Mouse (Mus musculus): ENCODE measurements around the gene Arfip1. TPM values are rescaled to one million over a fixed set of nuclear protein-coding genes. Genes with fewer than 3 reads are reported as not detected.
A peak's percentile ranks its signal among the peaks of the same experiment; 100 is the strongest.

Gene Arfip1
- polyA plus RNA-seq (2012; ENCODE audit: insufficient read depth, insufficient read length, low replicate concordance, missing spikeins), result not detected in 2 replicates

GRCm38 (mm10) chr3:84582023-84582912 lies at the start of gene Arfip1:
TSS of gene Arfip1 (minus strand) at chr3:84582625.
- peak within 1 kb of the TSS; percentile 38 for H3K27ac ChIP-seq (ENCODE audit: insufficient read depth, low read depth, low read length)
- TF ChIP-seq POLR2A (IDR thresholded peaks at IDR 0.05; ENCODE audit: insufficient read depth, low read depth, low read length) (peak; percentile 41; the same call in 1 of the 2 replicates), CTCF (IDR thresholded peaks at IDR 0.05; ENCODE audit: insufficient read depth, low read depth, low read length) (no peak)
- H3K4me3 ChIP-seq (ENCODE audit: insufficient read depth, low read depth, low read length), result peak within 1 kb of the TSS; percentile 76
- H3K4me1 ChIP-seq (ENCODE audit: control insufficient read depth, insufficient read depth, low read length), result no peaks in the 10 kb centered on the region; the same call in 1 of the 2 replicates
- under 1% methylated on average over 69 of the region's 70 CpGs for WGBS

GRCm38 (mm10) chr3:84631586-84631985 lies 49.2 kb upstream of the Arfip1 start:
- H3K27ac ChIP-seq (ENCODE audit: insufficient read depth, low read depth, low read length), result no peak overlapping the region
- no peak overlapping the region for H3K4me3 ChIP-seq (ENCODE audit: insufficient read depth, low read depth, low read length)
- WGBS, result 98% methylated on average over 9 of the region's 9 CpGs
- no peaks in the 10 kb centered on the region for H3K4me1 ChIP-seq (ENCODE audit: control insufficient read depth, insufficient read depth, low read length)
- TF ChIP-seq POLR2A (IDR thresholded peaks at IDR 0.05; ENCODE audit: insufficient read depth, low read depth, low read length) (no peak), CTCF (IDR thresholded peaks at IDR 0.05; ENCODE audit: insufficient read depth, low read depth, low read length) (no peak)

GRCm38 (mm10) chr3:84622026-84622425 lies 39.6 kb upstream of the Arfip1 start:
- Histone ChIP-seq H3K27ac (ENCODE audit: insufficient read depth, low read depth, low read length) (no peak overlapping the region), H3K4me3 (ENCODE audit: insufficient read depth, low read depth, low read length) (no peak overlapping the region), H3K4me1 (ENCODE audit: control insufficient read depth, insufficient read depth, low read length) (0 out of 2 replicates have a peak, but pooled peaks cover 3% of the 10 kb centered on the region)
- 77% methylated on average over 3 of the region's 3 CpGs for WGBS
- TF ChIP-seq POLR2A (IDR thresholded peaks at IDR 0.05; ENCODE audit: insufficient read depth, low read depth, low read length), result no peak
- TF ChIP-seq CTCF (IDR thresholded peaks at IDR 0.05; ENCODE audit: insufficient read depth, low read depth, low read length), result no peak

- Histone ChIP-seq H3K4me1 (ENCODE audit: control insufficient read depth, insufficient read depth, low read length) (no peaks in the 10 kb centered on the region), H3K4me3 (ENCODE audit: insufficient read depth, low read depth, low read length) (no peak overlapping the region), H3K27ac (ENCODE audit: insufficient read depth, low read depth, low read length) (no peak overlapping the region)
- 92% methylated on average over 6 of the region's 6 CpGs for WGBS
- TF ChIP-seq POLR2A (IDR thresholded peaks at IDR 0.05; ENCODE audit: insufficient read depth, low read depth, low read length) (no peak), CTCF (IDR thresholded peaks at IDR 0.05; ENCODE audit: insufficient read depth, low read depth, low read length) (no peak)
These were observed 37.3 kb upstream of the Arfip1 start for GRCm38 (mm10) chr3:84619725-84620124.

GRCm38 (mm10) chr3:84619056-84619455 lies 36.6 kb upstream of the Arfip1 start:
- Histone ChIP-seq H3K4me3 (ENCODE audit: insufficient read depth, low read depth, low read length) (no peak overlapping the region), H3K4me1 (ENCODE audit: control insufficient read depth, insufficient read depth, low read length) (no peaks in the 10 kb centered on the region), H3K27ac (ENCODE audit: insufficient read depth, low read depth, low read length) (no peak overlapping the region)
- 96% methylated on average over 7 of the region's 7 CpGs for WGBS
- TF ChIP-seq CTCF (IDR thresholded peaks at IDR 0.05; ENCODE audit: insufficient read depth, low read depth, low read length) (no peak), POLR2A (IDR thresholded peaks at IDR 0.05; ENCODE audit: insufficient read depth, low read depth, low read length) (no peak)

GRCm38 (mm10) chr3:84618627-84619026 lies 36.2 kb upstream of the Arfip1 start:
- no peaks in the 10 kb centered on the region for H3K4me1 ChIP-seq (ENCODE audit: control insufficient read depth, insufficient read depth, low read length)
- 91% methylated on average over 2 of the region's 2 CpGs for WGBS
- no peak overlapping the region for H3K27ac ChIP-seq (ENCODE audit: insufficient read depth, low read depth, low read length)
- TF ChIP-seq CTCF (IDR thresholded peaks at IDR 0.05; ENCODE audit: insufficient read depth, low read depth, low read length) (no peak), POLR2A (IDR thresholded peaks at IDR 0.05; ENCODE audit: insufficient read depth, low read depth, low read length) (no peak)
- H3K4me3 ChIP-seq (ENCODE audit: insufficient read depth, low read depth, low read length), result no peak overlapping the region

- no peak overlapping the region for H3K4me3 ChIP-seq (ENCODE audit: insufficient read depth, low read depth, low read length)
- no peak for TF ChIP-seq POLR2A (IDR thresholded peaks at IDR 0.05; ENCODE audit: insufficient read depth, low read depth, low read length)
- no peak for TF ChIP-seq CTCF (IDR thresholded peaks at IDR 0.05; ENCODE audit: insufficient read depth, low read depth, low read length)
- 29% methylated on average over 7 of the region's 7 CpGs for WGBS
- no peak overlapping the region for H3K27ac ChIP-seq (ENCODE audit: insufficient read depth, low read depth, low read length)
- no peaks in the 10 kb centered on the region for H3K4me1 ChIP-seq (ENCODE audit: control insufficient read depth, insufficient read depth, low read length)
These were observed 33.4 kb upstream of the Arfip1 start for GRCm38 (mm10) chr3:84615856-84616225.

- no peak for TF ChIP-seq CTCF (IDR thresholded peaks at IDR 0.05; ENCODE audit: insufficient read depth, low read depth, low read length)
- no peak for TF ChIP-seq POLR2A (IDR thresholded peaks at IDR 0.05; ENCODE audit: insufficient read depth, low read depth, low read length)
- WGBS, result 26% methylated on average over 5 of the region's 5 CpGs
- Histone ChIP-seq H3K4me3 (ENCODE audit: insufficient read depth, low read depth, low read length) (no peak overlapping the region), H3K4me1 (ENCODE audit: control insufficient read depth, insufficient read depth, low read length) (no peaks in the 10 kb centered on the region), H3K27ac (ENCODE audit: insufficient read depth, low read depth, low read length) (no peak overlapping the region)
These were observed 32.8 kb upstream of the Arfip1 start for GRCm38 (mm10) chr3:84615050-84615855.
